Mouse (Mus musculus) small intestine, adult 2 months (tissue): ENCODE measurements at regions not wholly inside any gene's neighbourhood (a gene's known extent, or its start where the extent isn't known, plus 50 kb on each side); places are given as distances from the start of the nearest gene placed in this dataset.

ENCODE experiments used
- H3K27ac ChIP-seq: fragments of 200-500 bp; 2 replicates; pipeline ENCODE4 v1.5.1; 2012; ENCODE audit warnings: low read depth, low read length, control low read depth, inconsistent platforms; ENCODE audit not compliant: insufficient read depth
- H3K27me3 ChIP-seq: fragments of 200-500 bp; 2 replicates; pipeline ENCODE4 v1.6.1; 2012; ENCODE audit warnings: mild to moderate bottlenecking, moderate library complexity, low read length, inconsistent platforms; ENCODE audit not compliant: control insufficient read depth, insufficient read depth
- H3K36me3 ChIP-seq: fragments of 200-500 bp; 2 replicates; pipeline ENCODE4 v1.6.1; 2012; ENCODE audit warnings: mild to moderate bottlenecking, low read length, control low read depth, inconsistent platforms; ENCODE audit not compliant: control insufficient read depth, insufficient read depth
- H3K4me1 ChIP-seq: fragments of 200-500 bp; 2 replicates; pipeline ENCODE4 v1.6.1; 2012; ENCODE audit warnings: low read length, inconsistent platforms, mixed read lengths; ENCODE audit not compliant: control insufficient read depth, insufficient read depth, insufficient read length
- H3K4me3 ChIP-seq: fragments of 200-500 bp; 2 replicates; pipeline ENCODE4 v1.5.1; 2012; ENCODE audit warnings: low read depth, mild to moderate bottlenecking, control low read depth, inconsistent platforms, low read length, moderate library complexity
- CTCF ChIP-seq: fragments of 200-500 bp; IDR thresholded peaks from 2 replicates; pipeline ENCODE4 v1.5.1; 2012; ENCODE audit warnings: low read depth, mild to moderate bottlenecking, control low read depth, inconsistent platforms, low read length, moderate library complexity, mixed read lengths; ENCODE audit not compliant: insufficient replicate concordance, insufficient read length; ENCODE audit errors: extremely low read depth
- POLR2A ChIP-seq: fragments of 200-500 bp; IDR thresholded peaks from 2 replicates; pipeline ENCODE4 v1.6.1; 2012; ENCODE audit warnings: low read depth, mild to moderate bottlenecking, control low read depth, inconsistent platforms, low read length, moderate library complexity
- WGBS: fragments of 180-500 bp; shearing (Covaris S2); methylation state at CpG from one replicate; pipeline ENCODE4 v1.1.7; 2018; 5-methylcytosine and 5-hydroxymethylcytosine counted together

GRCm38 (mm10) chr2:92673931-92674330 lies 74.4 kb downstream of the Chst1 start:
- no peaks in the 10 kb centered on the region for H3K4me1 ChIP-seq
- no peak overlapping the region for H3K4me3 ChIP-seq
- no peaks in the 10 kb centered on the region for H3K27me3 ChIP-seq
- WGBS: 30% methylated on average over 4 of the region's 4 CpGs
- TF ChIP-seq CTCF (no peak), POLR2A (no peak)
- no peak overlapping the region for H3K27ac ChIP-seq
- no peaks in the 10 kb centered on the region for H3K36me3 ChIP-seq

GRCm38 (mm10) chr2:92675247-92675646 lies 75.7 kb downstream of the Chst1 start:
- Histone ChIP-seq H3K36me3 (no peaks in the 10 kb centered on the region), H3K27ac (no peak overlapping the region), H3K27me3 (no peaks in the 10 kb centered on the region), H3K4me1 (no peaks in the 10 kb centered on the region), H3K4me3 (no peak overlapping the region)
- WGBS: 57% methylated on average over 9 of the region's 9 CpGs
- TF ChIP-seq POLR2A (no peak), CTCF (no peak)

- WGBS: 51% methylated on average over 5 of the region's 5 CpGs
- no peaks in the 10 kb centered on the region for H3K36me3 ChIP-seq
- H3K4me3 ChIP-seq: no peak overlapping the region
- H3K27me3 ChIP-seq: no peaks in the 10 kb centered on the region
- TF ChIP-seq POLR2A (no peak), CTCF (no peak)
- H3K4me1 ChIP-seq: no peaks in the 10 kb centered on the region
- no peak overlapping the region for H3K27ac ChIP-seq
These were observed 78.9 kb downstream of the Chst1 start for GRCm38 (mm10) chr2:92678276-92678930.

- TF ChIP-seq CTCF (no peak), POLR2A (no peak)
- no peak overlapping the region for H3K4me3 ChIP-seq
- H3K27me3 ChIP-seq: no peaks in the 10 kb centered on the region
- no peaks in the 10 kb centered on the region for H3K36me3 ChIP-seq
- WGBS: 65% methylated on average over 3 of the region's 3 CpGs
- no peak overlapping the region for H3K27ac ChIP-seq
- no peaks in the 10 kb centered on the region for H3K4me1 ChIP-seq
These were observed 79.6 kb downstream of the Chst1 start for GRCm38 (mm10) chr2:92678999-92679704.

- Histone ChIP-seq H3K27me3 (no peaks in the 10 kb centered on the region), H3K27ac (no peak overlapping the region), H3K4me3 (no peak overlapping the region), H3K36me3 (no peaks in the 10 kb centered on the region), H3K4me1 (no peaks in the 10 kb centered on the region)
- TF ChIP-seq CTCF: no peak
- TF ChIP-seq POLR2A: no peak
- WGBS: 92% methylated on average over 9 of the region's 9 CpGs
These were observed 82.7 kb downstream of the Chst1 start for GRCm38 (mm10) chr2:92682256-92682655.

- Histone ChIP-seq H3K27me3 (no peaks in the 10 kb centered on the region), H3K4me3 (no peak overlapping the region), H3K27ac (no peak overlapping the region), H3K36me3 (no peaks in the 10 kb centered on the region), H3K4me1 (no peaks in the 10 kb centered on the region)
- TF ChIP-seq CTCF: no peak
- 37% methylated on average over 1 of the region's 1 CpGs for WGBS
These were observed 88.2 kb downstream of the Chst1 start for GRCm38 (mm10) chr2:92687702-92688101.

- 63% methylated on average over 2 of the region's 2 CpGs for WGBS
- Histone ChIP-seq H3K36me3 (no peaks in the 10 kb centered on the region), H3K4me1 (no peaks in the 10 kb centered on the region), H3K4me3 (no peak overlapping the region), H3K27me3 (no peaks in the 10 kb centered on the region), H3K27ac (no peak overlapping the region)
- TF ChIP-seq POLR2A (no peak), CTCF (no peak)
These were observed 89.7 kb downstream of the Chst1 start for GRCm38 (mm10) chr2:92689203-92689602.
